Mouse (Mus musculus) cerebellum, adult 11-12 months (tissue): ENCODE results near the gene Xpnpep3.

Source experiments
- DNase-seq: peaks from one replicate; pipeline ENCODE4 v3.0.0; 2022

Xpnpep3 gene

GRCm38 (mm10) chr15:81482966-81483365 is 83.0 kb downstream of the Xpnpep3 start:
- no peak for DNase-seq

- no peak for DNase-seq
Measured at GRCm38 (mm10) chr15:81483691-81484090, 83.8 kb downstream of the Xpnpep3 start.

- no peak for DNase-seq
Measured at GRCm38 (mm10) chr15:81485483-81485882, 85.5 kb downstream of the Xpnpep3 start.

- no peak for DNase-seq
Measured at GRCm38 (mm10) chr15:81503466-81503865, 103.5 kb downstream of the Xpnpep3 start.

- DNase-seq, result no peak
Measured at GRCm38 (mm10) chr15:81503995-81504394, 104.1 kb downstream of the Xpnpep3 start.
